Mouse (Mus musculus) left cerebral cortex, postnatal 10 days (tissue): ENCODE results near the gene Slc24a2. TPM values are rescaled to one million over a fixed set of nuclear protein-coding genes. Genes with fewer than 3 reads are reported as not detected.
A peak's percentile ranks its signal among the peaks of the same experiment; 100 is the strongest.

Experiments used
- DNase-seq, 2 experiments: peaks; one replicate each; pipeline ENCODE4 v3.0.0; 2021 to 2022; ENCODE audit warnings: low spot score in 2 of 2, mixed read lengths in 1 of 2; ENCODE audit errors: extremely low spot score in 1 of 2
- intact Hi-C: fragments of 180-260 bp; cut with DNase I; formaldehyde crosslinking; loops from one replicate; pipeline ENCODE4 v1.15.1; 2025
- total RNA-seq, 2 experiments: library from RNA; stranded (reverse); gene quantifications; 2 replicates each; pipeline ENCODE4 v1.2.3; 2021

The Slc24a2 gene
- total RNA-seq, 2 experiments from 2014 or later, result 107 to 121 TPM

- intact Hi-C loops, result no loop called here
These were observed 216.3 kb downstream of the Slc24a2 start for GRCm38 (mm10) chr4:87013721-87014620.

GRCm38 (mm10) chr4:86992470-86992869, 237.8 kb downstream of the Slc24a2 start:
- intact Hi-C loops, result no loop called here
- no peak for DNase-seq

More at GRCm38 (mm10) chr4:87013721-87014620, 216.3 kb downstream of the Slc24a2 start:
- no peak for DNase-seq

- intact Hi-C loops, result no loop called here
- DNase-seq, result no peak
These were observed 241.0 kb downstream of the Slc24a2 start for GRCm38 (mm10) chr4:86989301-86989700.

GRCm38 (mm10) chr4:86987846-86988245, 242.4 kb downstream of the Slc24a2 start:
- DNase-seq, result no peak
- intact Hi-C loops, result no loop called here

GRCm38 (mm10) chr4:86977272-86977671, 253.0 kb downstream of the Slc24a2 start:
- intact Hi-C loops, result no loop called here
- no peak for DNase-seq

GRCm38 (mm10) chr4:86957576-86958411, 272.5 kb downstream of the Slc24a2 start:
- peak; percentile 69 to 75 for DNase-seq
- intact Hi-C loops, result loop anchor here (5.0 kb wide), 1 partner anchor 405 kb away; no protein-coding TSS in a partner anchor

GRCm38 (mm10) chr4:86955448-86955847, 274.8 kb downstream of the Slc24a2 start:
- no peak for DNase-seq
- intact Hi-C loops, result loop anchor here (5.0 kb wide), 1 partner anchor 407 kb away; no protein-coding TSS in a partner anchor

- no peak for DNase-seq
- intact Hi-C loops, result no loop called here
These were observed 276.8 kb downstream of the Slc24a2 start for GRCm38 (mm10) chr4:86953519-86953918.

- intact Hi-C loops, result no loop called here
- no peak for DNase-seq
These were observed 281.5 kb downstream of the Slc24a2 start for GRCm38 (mm10) chr4:86948794-86949193.

- intact Hi-C loops, result no loop called here
- DNase-seq, result no peak
These were observed 287.0 kb downstream of the Slc24a2 start for GRCm38 (mm10) chr4:86943296-86943695.

- no peak for DNase-seq
These were observed 287.6 kb downstream of the Slc24a2 start for GRCm38 (mm10) chr4:86942656-86943055.

GRCm38 (mm10) chr4:86936706-86937105, 293.6 kb downstream of the Slc24a2 start:
- intact Hi-C loops, result no loop called here
- DNase-seq, result no peak

More at GRCm38 (mm10) chr4:86942656-86943055, 287.6 kb downstream of the Slc24a2 start:
- intact Hi-C loops, result no loop called here

- DNase-seq, result no peak
- intact Hi-C loops, result no loop called here
These were observed 294.1 kb downstream of the Slc24a2 start for GRCm38 (mm10) chr4:86936217-86936616.
